Mouse (Mus musculus) megakaryocyte, embryonic 14.5 days (primary cell): ENCODE measurements at regions not wholly inside any gene's neighbourhood (a gene's known extent, or its start where the extent isn't known, plus 50 kb on each side); places are given as distances from the start of the nearest gene placed in this dataset.

Source experiments
- FLI1 ChIP-seq: IDR thresholded peaks from 2 replicates; pipeline ENCODE4 v1.6.1; 2012; ENCODE audit warnings: low read length, inconsistent platforms, mixed read lengths
- GATA1 ChIP-seq: IDR thresholded peaks from 3 replicates; pipeline ENCODE4 v1.6.1; 2012; ENCODE audit warnings: mixed read lengths, low read length, inconsistent platforms, borderline replicate concordance

GRCm38 (mm10) chr1:108026461-108026860, 436.7 kb downstream of the Serpinb8 start:
- TF ChIP-seq GATA1 (no peak), FLI1 (no peak)
